Mouse (Mus musculus) stomach, postnatal 0 days (tissue): ENCODE data around the gene 2310057M21Rik.

Source experiments
- CTCF ChIP-seq: IDR thresholded peaks from 2 replicates; pipeline ENCODE4 v1.5.1; 2016; ENCODE audit warnings: antibody characterized with exemption, low read depth, mild to moderate bottlenecking, moderate library complexity
- EP300 ChIP-seq: optimal IDR thresholded peaks from 2 replicates; pipeline ENCODE3; 2016; ENCODE audit warnings: antibody characterized with exemption

GRCm38 (mm10) chr7:131411941-131412270 is 49.3 kb upstream of the 2310057M21Rik start:
- TF ChIP-seq CTCF (no peak), EP300 (no peak)
